Mouse (Mus musculus): ENCODE measurements around the gene 1810009A15Rik. TPM values are rescaled to one million over a fixed set of nuclear protein-coding genes. Genes with fewer than 3 reads are reported as not detected.
"Not testable (repeated sequence)": the region's sequence is repeated elsewhere in the genome, so short reads cannot be mapped to it uniquely, and the experiment has no call there.

The 1810009A15Rik gene
- total and polyA plus RNA-seq, 2 experiments, result 10.8 to 34.0 TPM

GRCm38 (mm10) chr19:8853117-8853516, 35.5 kb upstream of the 1810009A15Rik start:
- H3K27ac ChIP-seq (replicated peaks; ENCODE audit: insufficient read depth, low read depth, low read length), result no peak overlapping the region

GRCm38 (mm10) chr19:8857689-8858088, 31.0 kb upstream of the 1810009A15Rik start:
- TF ChIP-seq POLR2A (IDR thresholded peaks at IDR 0.05; ENCODE audit: extremely low read depth, insufficient read depth, low read length) (no peak), CTCF (IDR thresholded peaks at IDR 0.05; ENCODE audit: low read depth, low read length) (peak; percentile 81)
- peak; percentile 73 for DNase-seq (ENCODE audit: extremely low read depth, low read depth, low spot score)

More at GRCm38 (mm10) chr19:8853117-8853516, 35.5 kb upstream of the 1810009A15Rik start:
- Histone ChIP-seq H3K36me3 (ENCODE audit: control insufficient read depth, insufficient read depth, low read length) (peaks cover 3% of the 10 kb centered on the region; the same call in 1 of the 2 replicates), H3K79me2 (ENCODE audit: control insufficient read depth, insufficient read depth, low read length) (no peaks in the 10 kb centered on the region), H3K27me3 (ENCODE audit: control insufficient read depth, insufficient read depth, low read length) (no peaks in the 10 kb centered on the region), H3K4me3 (ENCODE audit: insufficient read depth, low read depth, low read length) (no peak overlapping the region), H3K9ac (ENCODE audit: low read depth, low read length) (no peak overlapping the region), H3K4me1 (ENCODE audit: control insufficient read depth, insufficient read depth, low read length) (no peaks in the 10 kb centered on the region)
- DNase-seq (ENCODE audit: extremely low read depth, low read depth, low spot score), result no peak
- TF ChIP-seq POLR2A (IDR thresholded peaks at IDR 0.05; ENCODE audit: extremely low read depth, insufficient read depth, low read length) (no peak), CTCF (IDR thresholded peaks at IDR 0.05; ENCODE audit: low read depth, low read length) (no peak)
- WGBS, result 85% methylated on average over 3 of the region's 3 CpGs

GRCm38 (mm10) chr19:8859018-8859417, 29.6 kb upstream of the 1810009A15Rik start:
- Histone ChIP-seq H3K27me3 (ENCODE audit: control insufficient read depth, insufficient read depth, low read length) (no peaks in the 10 kb centered on the region), H3K4me3 (ENCODE audit: insufficient read depth, low read depth, low read length) (no peak overlapping the region), H3K36me3 (ENCODE audit: control insufficient read depth, insufficient read depth, low read length) (no peaks in the 10 kb centered on the region), H3K9ac (ENCODE audit: low read depth, low read length) (no peak overlapping the region), H3K79me2 (ENCODE audit: control insufficient read depth, insufficient read depth, low read length) (no peaks in the 10 kb centered on the region), H3K27ac (replicated peaks; ENCODE audit: insufficient read depth, low read depth, low read length) (no peak overlapping the region), H3K4me1 (ENCODE audit: control insufficient read depth, insufficient read depth, low read length) (no peaks in the 10 kb centered on the region)
- WGBS, result 16% methylated on average over 1 of the region's 1 CpGs
- DNase-seq (ENCODE audit: extremely low read depth, low read depth, low spot score), result no peak
- no peak for TF ChIP-seq POLR2A (IDR thresholded peaks at IDR 0.05; ENCODE audit: extremely low read depth, insufficient read depth, low read length)
- peak; percentile 41; the same call in 1 of the 2 replicates for TF ChIP-seq CTCF (IDR thresholded peaks at IDR 0.05; ENCODE audit: low read depth, low read length)

More at GRCm38 (mm10) chr19:8857689-8858088, 31.0 kb upstream of the 1810009A15Rik start:
- H3K27me3 ChIP-seq (ENCODE audit: control insufficient read depth, insufficient read depth, low read length), result no peaks in the 10 kb centered on the region
- H3K4me3 ChIP-seq (ENCODE audit: insufficient read depth, low read depth, low read length), result no peak overlapping the region
- 26% methylated on average over 4 of the region's 4 CpGs for WGBS
- no peaks in the 10 kb centered on the region for H3K79me2 ChIP-seq (ENCODE audit: control insufficient read depth, insufficient read depth, low read length)
- no peaks in the 10 kb centered on the region for H3K36me3 ChIP-seq (ENCODE audit: control insufficient read depth, insufficient read depth, low read length)
- no peak overlapping the region for H3K27ac ChIP-seq (replicated peaks; ENCODE audit: insufficient read depth, low read depth, low read length)
- H3K9ac ChIP-seq (ENCODE audit: low read depth, low read length), result no peak overlapping the region
- H3K4me1 ChIP-seq (ENCODE audit: control insufficient read depth, insufficient read depth, low read length), result no peaks in the 10 kb centered on the region

- H3K27ac ChIP-seq (replicated peaks; ENCODE audit: insufficient read depth, low read depth, low read length), result no peak overlapping the region
- 84% methylated on average over 6 of the region's 6 CpGs for WGBS
- H3K36me3 ChIP-seq (ENCODE audit: control insufficient read depth, insufficient read depth, low read length), result no peaks in the 10 kb centered on the region
- H3K27me3 ChIP-seq (ENCODE audit: control insufficient read depth, insufficient read depth, low read length), result no peaks in the 10 kb centered on the region
- H3K9ac ChIP-seq (ENCODE audit: low read depth, low read length), result no peak overlapping the region
- no peak for DNase-seq (ENCODE audit: extremely low read depth, low read depth, low spot score)
- no peak for TF ChIP-seq CTCF (IDR thresholded peaks at IDR 0.05; ENCODE audit: low read depth, low read length)
- TF ChIP-seq POLR2A (IDR thresholded peaks at IDR 0.05; ENCODE audit: extremely low read depth, insufficient read depth, low read length), result no peak
- no peaks in the 10 kb centered on the region for H3K79me2 ChIP-seq (ENCODE audit: control insufficient read depth, insufficient read depth, low read length)
- peaks cover 2% of the 10 kb centered on the region; the same call in 1 of the 2 replicates for H3K4me1 ChIP-seq (ENCODE audit: control insufficient read depth, insufficient read depth, low read length)
- H3K4me3 ChIP-seq (ENCODE audit: insufficient read depth, low read depth, low read length), result no peak overlapping the region
These were observed 24.4 kb upstream of the 1810009A15Rik start for GRCm38 (mm10) chr19:8864265-8864664.

GRCm38 (mm10) chr19:8870381-8870780, 18.3 kb upstream of the 1810009A15Rik start:
- Histone ChIP-seq H3K4me1 (ENCODE audit: control insufficient read depth, insufficient read depth, low read length) (peaks cover 13% of the 10 kb centered on the region; the same call in 1 of the 2 replicates), H3K27ac (replicated peaks; ENCODE audit: insufficient read depth, low read depth, low read length) (peak overlapping the region; percentile 63), H3K36me3 (ENCODE audit: control insufficient read depth, insufficient read depth, low read length) (peaks cover 13% of the 10 kb centered on the region)
- H3K9ac ChIP-seq (ENCODE audit: low read depth, low read length); H3K79me2 ChIP-seq (ENCODE audit: control insufficient read depth, insufficient read depth, low read length); H3K4me3 ChIP-seq (ENCODE audit: insufficient read depth, low read depth, low read length); H3K27me3 ChIP-seq (ENCODE audit: control insufficient read depth, insufficient read depth, low read length): not testable (repeated sequence)
- peak; percentile 82 for DNase-seq (ENCODE audit: extremely low read depth, low read depth, low spot score)
- 24% methylated on average over 3 of the region's 3 CpGs for WGBS

- H3K9ac ChIP-seq (ENCODE audit: low read depth, low read length), result peak overlapping the region; percentile 39
- H3K27ac ChIP-seq (replicated peaks; ENCODE audit: insufficient read depth, low read depth, low read length), result peak overlapping the region; percentile 56
- H3K79me2 ChIP-seq (ENCODE audit: control insufficient read depth, insufficient read depth, low read length), result no peaks in the 10 kb centered on the region
- peak overlapping the region; percentile 82 for H3K4me3 ChIP-seq (ENCODE audit: insufficient read depth, low read depth, low read length)
- no peak for TF ChIP-seq POLR2A (IDR thresholded peaks at IDR 0.05; ENCODE audit: extremely low read depth, insufficient read depth, low read length)
- no peak for TF ChIP-seq CTCF (IDR thresholded peaks at IDR 0.05; ENCODE audit: low read depth, low read length)
- DNase-seq (ENCODE audit: extremely low read depth, low read depth, low spot score), result no peak
- 6% methylated on average over 9 of the region's 9 CpGs for WGBS
- H3K4me1 ChIP-seq (ENCODE audit: control insufficient read depth, insufficient read depth, low read length), result peaks cover 13% of the 10 kb centered on the region; the same call in 1 of the 2 replicates
- peaks cover 16% of the 10 kb centered on the region for H3K36me3 ChIP-seq (ENCODE audit: control insufficient read depth, insufficient read depth, low read length)
- H3K27me3 ChIP-seq (ENCODE audit: control insufficient read depth, insufficient read depth, low read length), result no peaks in the 10 kb centered on the region
These were observed 17.8 kb upstream of the 1810009A15Rik start for GRCm38 (mm10) chr19:8870838-8871237.

Data from liver, adult 2 months (tissue).